8 mouse cellular contexts compared by ENCODE assay signal in genomic region chr17:5940792-5941191, GRCm38 (mm10). TPM values are rescaled to one million over a fixed set of nuclear protein-coding genes. Genes with fewer than 3 reads are reported as not detected.
DNase-seq lines count a peak whose midpoint lies in the region; ATAC-seq and TF ChIP-seq lines count a peak whose summit lies in the region.

No protein-coding gene starts in this region.

- no peaks in the 10 kb centered on the region for H3K9me3 ChIP-seq in E14TG2a.4 (ENCODE audit: low read length)
- peaks cover 2% of the 10 kb centered on the region; the same call in 1 of the 2 replicates for H3K9me3 ChIP-seq in forebrain, embryonic 10.5 days
- no peaks in the 10 kb centered on the region for H3K9me3 ChIP-seq in heart, embryonic 16.5 days (replicated peaks; ENCODE audit: control insufficient read depth, low read length)
- no peaks in the 10 kb centered on the region for H3K9me3 ChIP-seq in neural tube, embryonic 14.5 days (ENCODE audit: control insufficient read depth, low read length)

- H3K36me3 ChIP-seq in E14TG2a.4 (ENCODE audit: insufficient read depth, low read length), result no peaks in the 10 kb centered on the region
- H3K36me3 ChIP-seq in forebrain, embryonic 10.5 days (replicated peaks), result no peaks in the 10 kb centered on the region
- no peaks in the 10 kb centered on the region for H3K36me3 ChIP-seq in heart, embryonic 16.5 days (ENCODE audit: control insufficient read depth, insufficient read depth)
- no peaks in the 10 kb centered on the region for H3K36me3 ChIP-seq in neural tube, embryonic 14.5 days (ENCODE audit: control insufficient read depth, insufficient read depth, low read length)

- H3K4me2 ChIP-seq in heart, embryonic 16.5 days (ENCODE audit: low read depth, low read length), result peak overlapping the region; percentile 88
- peak overlapping the region; percentile 76 for H3K4me2 ChIP-seq in neural tube, embryonic 14.5 days (ENCODE audit: low read depth, low read length)

- no peak for TF ChIP-seq CTCF in E14TG2a.4 (conservative IDR thresholded peaks at IDR 0.05; ENCODE audit: low read length)

- peak; percentile 41 for DNase-seq in c-Kit-positive CD71-negative TER-119-negative erythroid progenitor cells, embryonic 14.5 days (ENCODE audit: low read depth)
- DNase-seq in forebrain, embryonic 10.5 days (ENCODE audit: extremely low spot score, low spot score), result peak; percentile 77
- DNase-seq in kidney, postnatal 14 days, result peak; percentile 85
- DNase-seq in lung, adult 18-20 months, result peak; percentile 87 to 90
- DNase-seq in testis, postnatal 10 days (ENCODE audit: low spot score), result peak; percentile 91

- H3K9ac ChIP-seq in heart, embryonic 16.5 days (ENCODE audit: low read length), result peak overlapping the region; percentile 81
- H3K9ac ChIP-seq in neural tube, embryonic 14.5 days (replicated peaks; ENCODE audit: low read depth, low read length), result no peak overlapping the region

- peak overlapping the region; percentile 85 for H3K27ac ChIP-seq in forebrain, embryonic 10.5 days
- H3K27ac ChIP-seq in heart, embryonic 16.5 days (ENCODE audit: low read length), result 0 out of 2 replicates have a peak overlapping the region, but pooled peaks have one; percentile 16
- no peak overlapping the region for H3K27ac ChIP-seq in neural tube, embryonic 14.5 days (ENCODE audit: low read depth, low read length)

- peak; percentile 91 for ATAC-seq in heart, embryonic 16.5 days (replicated peaks; ENCODE audit: extremely low read depth, insufficient read depth, low FRiP score)
- ATAC-seq in neural tube, embryonic 14.5 days (ENCODE audit: low read depth), result peak; percentile 72

- peaks cover 16% of the 10 kb centered on the region for H3K4me1 ChIP-seq in E14TG2a.4 (replicated peaks; ENCODE audit: low read depth, low read length)
- H3K4me1 ChIP-seq in forebrain, embryonic 10.5 days, result peaks cover 22% of the 10 kb centered on the region
- H3K4me1 ChIP-seq in heart, embryonic 16.5 days (ENCODE audit: control insufficient read depth, insufficient read depth, low read length), result peaks cover 3% of the 10 kb centered on the region
- 0 out of 2 replicates have a peak, but pooled peaks cover 4% of the 10 kb centered on the region for H3K4me1 ChIP-seq in neural tube, embryonic 14.5 days (ENCODE audit: control insufficient read depth, insufficient read depth, low read length)

- peaks cover 65% of the 10 kb centered on the region for H3K27me3 ChIP-seq in E14TG2a.4 (ENCODE audit: insufficient read depth, low read length)
- H3K27me3 ChIP-seq in forebrain, embryonic 10.5 days (ENCODE audit: poor library complexity, severe bottlenecking), result peaks cover 71% of the 10 kb centered on the region
- no peaks in the 10 kb centered on the region for H3K27me3 ChIP-seq in heart, embryonic 16.5 days (ENCODE audit: control insufficient read depth, insufficient read depth, low read length)
- no peaks in the 10 kb centered on the region for H3K27me3 ChIP-seq in neural tube, embryonic 14.5 days (ENCODE audit: control insufficient read depth, insufficient read depth, low read length)

- peak overlapping the region; percentile 69 for H3K4me3 ChIP-seq in E14TG2a.4 (replicated peaks; ENCODE audit: low read length)
- H3K4me3 ChIP-seq in forebrain, embryonic 10.5 days, result peak overlapping the region; percentile 67
- H3K4me3 ChIP-seq in heart, embryonic 16.5 days (ENCODE audit: low read length), result peak overlapping the region; percentile 90
- peak overlapping the region; percentile 30 for H3K4me3 ChIP-seq in neural tube, embryonic 14.5 days (ENCODE audit: low read depth, low read length)

- WGBS in forebrain, embryonic 10.5 days, result 0% methylated on average over 34 of the region's 38 CpGs
- WGBS in heart, embryonic 16.5 days, result 0% methylated on average over 28 of the region's 38 CpGs
- WGBS in neural tube, embryonic 14.5 days, result under 1% methylated on average over 20 of the region's 38 CpGs

RNA-seq across cellular contexts. Expression of gene Synj2, which starts 0.3 kb away (rescaled TPM):
- polyA plus RNA-seq in forebrain, embryonic 10.5 days (2016; fragmentation: Nextera tagmentation; extraction: Ambion mirVana), result 0.90 and 1.1 TPM in 2 replicates
- 4.2 and 5.3 TPM in 2 replicates for polyA plus RNA-seq in heart, embryonic 16.5 days (2015; fragmentation: Nextera tagmentation; extraction: Ambion mirVana)
- 1.7 and 2.2 TPM in 2 replicates for polyA plus RNA-seq in neural tube, embryonic 14.5 days (2014; fragmentation: Nextera tagmentation; extraction: Ambion mirVana)

Comparison
In these comparisons a context has a peak if more than half of its experiments do, and no peak if none do; other contexts are left out.
1. H3K4me3 ChIP-seq: peak in every context shown above with its lines; median percentile 90 in heart, embryonic 16.5 days; 69 in E14TG2a.4; 67 in forebrain, embryonic 10.5 days; 30 in neural tube, embryonic 14.5 days.
2. DNase-seq: peak in every context shown above with its lines; median percentile 91 in testis, postnatal 10 days; 88 in lung, adult 18-20 months; 85 in kidney, postnatal 14 days; 77 in forebrain, embryonic 10.5 days; 41 in c-Kit-positive CD71-negative TER-119-negative erythroid progenitor cells, embryonic 14.5 days.